Mouse (Mus musculus) ES-Bruce4 (cell line): ENCODE measurements around the gene Cpn2.

Experiments
- CTCF ChIP-seq: IDR thresholded peaks from one replicate; pipeline ENCODE4 v1.8.1; 2011; ENCODE audit warnings: low read depth, low read length
- EP300 ChIP-seq: IDR thresholded peaks from 2 replicates; pipeline ENCODE4 v1.6.1; 2011; ENCODE audit warnings: low read depth, low read length; ENCODE audit not compliant: insufficient read depth
- POLR2A ChIP-seq: IDR thresholded peaks from one replicate; pipeline ENCODE4 v1.8.1; 2011; ENCODE audit warnings: low read length; ENCODE audit not compliant: insufficient read depth

- TF ChIP-seq CTCF (no peak), POLR2A (no peak), EP300 (no peak)
Observed at GRCm38 (mm10) chr16:30302686-30303085, 35.4 kb upstream of the Cpn2 start.
